Mouse (Mus musculus) left cerebral cortex, postnatal 14 days (tissue): ENCODE results near the gene Mia2. TPM values are rescaled to one million over a fixed set of nuclear protein-coding genes. Genes with fewer than 3 reads are reported as not detected.
A peak's percentile ranks its signal among the peaks of the same experiment; 100 is the strongest.
"Not testable (repeated sequence)": the region's sequence is repeated elsewhere in the genome, so short reads cannot be mapped to it uniquely, and the experiment has no call there.

Source experiments
- DNase-seq, 2 experiments: peaks; one replicate each; pipeline ENCODE4 v3.0.0; 2021 to 2022; ENCODE audit warnings: low spot score in 2 of 2, mixed read lengths in 1 of 2
- intact Hi-C: fragments of 180-260 bp; cut with DNase I; formaldehyde crosslinking; loops from one replicate; pipeline ENCODE4 v1.15.1; 2025
- long read RNA-seq, 2 experiments: library from polyadenylated mRNA; stranded (forward); transcript quantifications; one replicate each; pipeline ENCODE4 v2.0.0; 2021
- total RNA-seq, 2 experiments: library from RNA; stranded (reverse); gene quantifications; 2 replicates each; pipeline ENCODE4 v1.2.3; 2021

The Mia2 gene
- total RNA-seq, result 10 to 100 TPM; 46.3 to 47.9 TPM
- long read RNA-seq, experiment 1, full-length matches to known transcripts, result 30 of 54 reads
- long read RNA-seq, experiment 1, partial matches to known transcripts, result 2 of 54 reads
- long read RNA-seq, experiment 1, other reads (novel, unspliced or antisense), result 22 of 54 reads
- long read RNA-seq, experiment 2, full-length matches to known transcripts, result 29 of 46 reads
- long read RNA-seq, experiment 2, partial matches to known transcripts, result 0 of 46 reads
- long read RNA-seq, experiment 2, other reads (novel, unspliced or antisense), result 17 of 46 reads

GRCm38 (mm10) chr12:59095104-59096025 lies at the start of gene Mia2:
Gene Mia2, plus strand, starts transcription at chr12:59095799.
- DNase-seq, result no peak
- intact Hi-C loops, result no loop called here

DNA sequence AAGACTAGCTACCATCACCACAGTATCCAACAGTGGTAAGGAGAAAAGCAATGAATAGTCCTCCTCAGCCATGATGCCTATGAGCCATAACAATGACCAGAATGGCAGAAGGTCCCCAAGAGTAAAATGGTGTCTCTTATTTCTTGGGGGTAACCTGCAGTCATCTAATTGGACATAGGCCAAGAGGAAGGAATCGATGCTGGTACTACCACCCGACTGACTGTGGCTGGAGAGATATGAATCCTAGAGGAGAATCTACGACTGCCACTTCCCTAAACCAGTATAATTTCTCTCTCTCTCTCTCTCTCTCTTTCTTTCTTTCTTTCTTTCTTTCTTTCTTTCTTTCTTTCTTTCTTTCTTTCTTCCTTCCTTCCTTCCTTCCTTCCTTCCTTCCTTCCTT lies 43.1 kb upstream of the Mia2 start:
- intact Hi-C loops, result no loop called here
- DNase-seq, result no peak

GRCm38 (mm10) chr12:59053166-59053565 lies 42.4 kb upstream of the Mia2 start:
- DNase-seq, result no peak
- intact Hi-C loops, result no loop called here

- intact Hi-C loops, result no loop called here
- DNase-seq, result no peak
Observed at GRCm38 (mm10) chr12:59053976-59054375, 41.6 kb upstream of the Mia2 start.

DNA sequence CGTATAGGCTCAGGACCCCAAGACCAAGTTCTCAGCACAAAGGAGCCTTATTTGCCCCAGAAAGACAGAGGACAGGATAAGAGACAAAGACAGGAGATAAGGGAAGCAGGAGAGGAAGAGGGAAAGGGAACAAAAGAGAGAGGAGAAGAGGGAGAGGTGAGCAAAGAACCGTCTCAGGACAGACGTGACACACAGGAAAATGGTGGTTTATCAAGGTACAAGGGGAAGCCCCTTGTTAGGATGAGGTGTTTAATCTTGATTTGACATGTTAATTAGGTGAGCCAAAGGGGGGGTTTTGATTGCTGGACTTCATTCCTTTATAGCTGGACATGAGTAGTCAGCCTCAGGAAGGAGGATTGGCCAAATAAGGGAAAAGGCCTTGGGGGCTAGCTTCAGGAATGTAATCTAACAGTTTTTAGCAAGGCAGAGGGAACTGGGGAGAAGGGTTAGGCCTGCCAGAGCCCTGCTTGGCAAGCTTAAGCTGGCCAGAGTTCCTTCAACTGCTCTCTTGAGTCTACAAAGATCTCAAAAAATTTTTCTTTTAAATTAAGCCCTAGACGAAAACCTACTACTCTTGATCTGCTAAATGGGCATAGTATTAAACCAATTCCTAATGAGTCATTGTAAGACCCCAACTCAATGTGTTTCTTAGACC lies 40.3 kb upstream of the Mia2 start:
- intact Hi-C loops, result no loop called here
- DNase-seq, result no peak

- DNase-seq, result no peak
- intact Hi-C loops, result no loop called here
Observed at GRCm38 (mm10) chr12:59056222-59056621, 39.4 kb upstream of the Mia2 start.

DNA sequence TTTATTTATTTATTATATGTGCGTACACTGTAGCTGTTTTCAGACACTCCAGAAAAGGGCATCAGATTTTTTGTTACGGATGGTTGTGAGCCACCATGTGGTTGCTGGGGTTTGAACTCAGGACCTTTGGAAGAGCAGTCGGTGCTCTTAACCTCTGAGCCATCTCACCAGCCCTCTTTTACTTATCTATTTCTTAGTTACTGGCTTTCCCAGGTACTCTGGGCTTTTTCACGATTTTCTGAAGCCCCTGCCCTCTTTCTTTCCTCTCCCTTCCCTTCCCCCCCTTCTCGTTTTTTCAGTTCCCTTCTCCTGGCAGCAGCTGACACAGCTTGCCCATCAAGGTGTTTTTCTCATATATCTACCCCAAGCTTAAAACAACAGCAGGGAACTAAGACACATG lies 37.4 kb upstream of the Mia2 start:
- intact Hi-C loops, DNase-seq: not testable (repeated sequence)

DNA sequence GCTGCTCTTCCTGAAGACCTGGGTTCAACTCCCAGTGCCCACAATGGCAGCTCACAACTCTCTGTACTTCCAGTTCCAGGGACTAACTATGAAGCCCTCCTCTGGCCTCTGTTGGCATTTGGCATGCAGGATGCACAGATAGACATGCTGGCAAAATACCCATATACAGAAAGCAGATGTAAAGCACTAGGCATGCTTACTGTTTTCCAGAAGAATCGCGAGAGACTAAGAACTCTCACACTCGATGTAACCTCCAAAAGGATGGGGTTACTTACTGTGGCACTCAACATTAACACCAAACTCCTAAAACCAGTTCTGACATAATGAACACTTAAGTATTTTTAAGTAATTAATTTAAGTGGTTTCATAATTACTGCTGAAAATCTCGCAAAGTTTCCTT lies 35.3 kb upstream of the Mia2 start:
- no peak for DNase-seq
- intact Hi-C loops, result loop anchor here (10.0 kb wide), 1 partner anchor 154 kb away; the partner anchor contains the start of gene Fbxo33

DNA sequence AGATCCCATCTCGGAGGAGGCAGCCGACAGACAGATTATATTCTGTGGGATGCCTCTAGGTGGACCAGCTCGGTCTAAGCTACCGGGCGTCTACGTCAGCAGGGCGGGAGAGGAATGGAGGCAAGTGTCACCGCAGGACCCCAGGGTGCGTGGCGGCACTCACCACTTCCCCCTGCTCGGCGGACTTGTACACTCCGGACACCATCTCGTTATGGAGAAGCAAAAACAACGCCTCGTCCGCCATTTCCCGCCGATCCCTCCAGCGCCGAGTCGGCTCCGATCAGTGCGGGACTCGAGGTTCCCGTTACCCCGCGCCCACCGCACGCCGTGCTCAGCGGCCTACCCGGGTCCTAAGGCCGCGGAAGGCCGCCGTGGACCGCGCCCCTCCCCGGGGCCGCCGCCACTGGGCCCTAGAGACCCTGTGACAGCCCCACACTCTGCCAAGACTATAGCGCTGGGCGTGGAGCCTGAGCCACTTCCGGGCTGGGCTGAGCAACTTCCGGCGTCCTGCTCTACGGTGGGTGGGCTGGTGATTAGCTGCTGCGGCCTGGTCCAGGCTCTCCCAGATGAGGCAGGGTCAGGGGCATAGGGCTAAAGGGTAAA lies 34.5 kb upstream of the Mia2 start, which contains the start of gene Trappc6b:
Gene Trappc6b (minus strand): TSS at position 480 of the 603 bp plus-strand sequence.
- intact Hi-C loops, result loop anchor here (10.0 kb wide), 1 partner anchor 154 kb away; the partner anchor contains the start of gene Fbxo33
- DNase-seq, result peak; percentile 79 to 81

DNA sequence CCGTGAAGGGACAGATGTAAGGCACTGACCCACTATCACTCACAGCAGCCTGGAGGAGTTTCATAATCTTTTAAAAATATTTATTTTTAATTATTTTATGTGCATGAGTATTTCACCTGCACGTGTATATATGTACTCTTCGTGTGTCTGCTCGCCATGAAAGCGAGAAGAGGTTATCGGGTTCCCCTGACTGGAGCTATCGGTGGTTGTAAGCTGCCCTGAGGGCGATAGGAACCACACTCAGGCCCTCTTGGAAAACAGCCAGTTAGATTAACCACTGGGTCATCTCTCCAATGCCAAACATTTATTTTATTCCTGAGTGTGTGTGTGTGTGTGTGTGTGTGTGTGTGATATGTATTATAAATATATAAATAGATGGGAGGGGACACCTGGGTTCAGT lies 30.8 kb upstream of the Mia2 start:
- DNase-seq, result no peak
- intact Hi-C loops, result loop anchor here (10.0 kb wide), 1 partner anchor 150 kb away; the partner anchor contains the start of gene Fbxo33

DNA sequence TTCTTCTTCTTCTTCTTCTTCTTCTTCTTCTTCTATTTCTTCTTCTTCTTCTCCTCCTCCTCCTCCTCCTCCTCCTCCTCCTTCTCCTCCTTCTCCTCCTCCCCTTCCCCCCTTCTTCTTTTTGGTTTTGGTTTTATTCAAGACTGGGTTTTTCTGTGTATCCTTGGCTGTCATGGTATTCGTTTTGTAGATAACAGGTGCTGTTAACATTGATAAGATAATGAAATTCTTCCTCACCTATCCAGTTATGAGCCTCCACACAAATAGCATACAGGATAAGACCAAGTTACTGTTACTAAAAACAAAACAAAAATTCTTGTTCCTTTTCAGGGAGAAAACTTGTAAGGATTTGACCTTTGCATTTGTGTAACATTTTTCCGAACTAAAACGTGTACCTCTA lies 29.8 kb upstream of the Mia2 start:
- intact Hi-C loops, result loop anchor here (2.0 to 10.0 kb wide), 2 partner anchors 65 to 149 kb away; partner anchors contain the start of gene Fbxo33
- DNase-seq, result no peak

- peak; percentile 98 for DNase-seq
- intact Hi-C loops, result loop anchor here (2.0 to 10.0 kb wide), 2 partner anchors 64 to 148 kb away; partner anchors contain the start of gene Fbxo33
Observed at GRCm38 (mm10) chr12:59066448-59067077, 29.0 kb upstream of the Mia2 start, which contains the start of gene Pnn. Gene Pnn, plus strand, starts transcription at chr12:59066884.

GRCm38 (mm10) chr12:59067095-59067494 lies 28.5 kb upstream of the Mia2 start:
- intact Hi-C loops, result loop anchor here (2.0 to 10.0 kb wide), 2 partner anchors 64 to 148 kb away; partner anchors contain the start of gene Fbxo33
- peak in 1 of 2 experiments; percentile 17 for DNase-seq

- intact Hi-C loops, result loop anchor here (10.0 kb wide), 1 partner anchor 146 kb away; the partner anchor contains the start of gene Fbxo33
- no peak for DNase-seq
Observed at GRCm38 (mm10) chr12:59068791-59069190, 26.8 kb upstream of the Mia2 start.

GRCm38 (mm10) chr12:59072286-59072685 lies 23.3 kb upstream of the Mia2 start:
- DNase-seq, result no peak
- intact Hi-C loops, result no loop called here

- peak; percentile 29 to 49 for DNase-seq
- intact Hi-C loops, result no loop called here
Observed at GRCm38 (mm10) chr12:59074052-59074451, 21.5 kb upstream of the Mia2 start.

GRCm38 (mm10) chr12:59076996-59077395 lies 18.6 kb upstream of the Mia2 start:
- intact Hi-C loops, result no loop called here

DNA sequence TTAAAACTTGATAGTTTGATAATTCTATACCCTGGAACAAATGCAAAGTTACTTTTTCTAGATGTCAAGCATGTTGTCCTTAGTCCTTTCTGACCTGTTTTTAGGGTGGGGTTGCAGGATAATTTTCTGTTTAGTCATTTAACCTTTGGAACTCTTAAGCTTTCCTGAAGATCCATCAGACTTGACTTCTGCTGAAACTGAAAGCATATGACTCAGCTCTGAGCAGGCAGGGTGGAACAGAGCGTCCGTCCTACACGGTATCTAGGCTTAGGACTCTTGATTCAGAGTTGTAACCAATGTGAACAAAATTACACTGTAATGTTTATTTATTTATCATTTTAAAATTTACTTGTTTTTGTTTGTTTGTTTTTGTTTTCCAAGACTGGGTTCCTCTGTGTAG lies 17.7 kb upstream of the Mia2 start:
- no peak for DNase-seq
- intact Hi-C loops, result no loop called here

More at GRCm38 (mm10) chr12:59076996-59077395, 18.6 kb upstream of the Mia2 start:
- no peak for DNase-seq
